ENCODE assay signal across 8 mouse cellular contexts in genomic region chr13:74245899-74246231, GRCm38 (mm10). TPM values are rescaled to one million over a fixed set of nuclear protein-coding genes. Genes with fewer than 3 reads are reported as not detected.
DNase-seq lines count a peak whose midpoint lies in the region; ATAC-seq and TF ChIP-seq lines count a peak whose summit lies in the region.

No protein-coding gene starts in this region.

- dilution Hi-C loops in CH12.LX (cut with MboI; ENCODE audit: extremely low pct_ligation_motif_present, extremely low pct_unique_long_range_greater_than_20kb, low sequenced_read_pairs) = no loop called here

- peak; percentile 77 for ATAC-seq in hindbrain, embryonic 11.5 days (ENCODE audit: low FRiP score)
- peak; percentile 43; the same call in 1 of the 2 replicates for ATAC-seq in liver, embryonic 16.5 days (ENCODE audit: low read depth)

- TF ChIP-seq EP300 in CH12.LX (IDR thresholded peaks at IDR 0.05; ENCODE audit: low read length) = no peak

- H3K36me3 ChIP-seq in heart, embryonic 10.5 days = no peaks in the 10 kb centered on the region
- no peaks in the 10 kb centered on the region for H3K36me3 ChIP-seq in CH12.LX (replicated peaks in 1 of 2; ENCODE audit: control insufficient read depth in 1 of 2, insufficient read depth in 1 of 2, low read length in 1 of 2)
- H3K36me3 ChIP-seq in hindbrain, embryonic 11.5 days (ENCODE audit: control insufficient read depth, insufficient read depth, low read length) = no peaks in the 10 kb centered on the region
- no peaks in the 10 kb centered on the region for H3K36me3 ChIP-seq in liver, embryonic 16.5 days (ENCODE audit: control insufficient read depth, insufficient read depth)

- intact Hi-C loops in left cerebral cortex, postnatal 25 days (cut with DNase I) = no loop called here

- H3K4me2 ChIP-seq in CH12.LX (ENCODE audit: insufficient read depth, low read depth, poor library complexity, severe bottlenecking) = 0 out of 2 replicates have a peak overlapping the region, but pooled peaks have one; percentile 0
- peak overlapping the region; percentile 15; the same call in 1 of the 2 replicates for H3K4me2 ChIP-seq in hindbrain, embryonic 11.5 days (replicated peaks; ENCODE audit: low read depth, low read length)
- H3K4me2 ChIP-seq in liver, embryonic 16.5 days (ENCODE audit: low read depth, low read length) = no peak overlapping the region

- H3K79me2 ChIP-seq in CH12.LX (replicated peaks; ENCODE audit: control insufficient read depth, extremely low read depth, insufficient read depth, poor library complexity, severe bottlenecking) = no peaks in the 10 kb centered on the region

- DNase-seq in heart, embryonic 10.5 days (ENCODE audit: low spot score) = no peak
- DNase-seq in heart, adult 8-10 months (ENCODE audit: low spot score) = no peak
- DNase-seq in CH12.LX (ENCODE audit: extremely low read depth) (peak; percentile 2), adipocyte (ENCODE audit: low spot score) (no peak)
- DNase-seq in hindbrain, embryonic 11.5 days (ENCODE audit: low spot score) = no peak
- no peak for DNase-seq in ovary, postnatal 10 days (ENCODE audit: low spot score)
- no peak for DNase-seq in left cerebral cortex, postnatal 25 days (ENCODE audit: low spot score in 2 of 2)

- no peaks in the 10 kb centered on the region for H3K9me3 ChIP-seq in heart, embryonic 10.5 days
- H3K9me3 ChIP-seq in CH12.LX (replicated peaks; ENCODE audit: low read length) = no peaks in the 10 kb centered on the region
- no peaks in the 10 kb centered on the region for H3K9me3 ChIP-seq in hindbrain, embryonic 11.5 days (ENCODE audit: control insufficient read depth, low read length)
- no peaks in the 10 kb centered on the region for H3K9me3 ChIP-seq in liver, embryonic 16.5 days (replicated peaks; ENCODE audit: control insufficient read depth, low read length)

- no peak for TF ChIP-seq RAD21 in CH12.LX (IDR thresholded peaks at IDR 0.05; ENCODE audit: low read depth, low read length)

- H3K27ac ChIP-seq in heart, embryonic 10.5 days = peak overlapping the region; percentile 18; the same call in 1 of the 2 replicates
- no peak overlapping the region for H3K27ac ChIP-seq in CH12.LX (ENCODE audit: insufficient read depth, low read depth)
- H3K27ac ChIP-seq in hindbrain, embryonic 11.5 days (ENCODE audit: low read depth, low read length) = no peak overlapping the region
- no peak overlapping the region for H3K27ac ChIP-seq in liver, embryonic 16.5 days (ENCODE audit: low read length)

- in situ Hi-C loops in CH12.LX (cut with MboI; ENCODE audit: low pct_ligation_motif_present, low pct_unique_long_range_greater_than_20kb, low sequenced_read_pairs) = no loop called here

- TF ChIP-seq POLR2A in CH12.LX (IDR thresholded peaks at IDR 0.05; ENCODE audit: low read depth, low read length) = no peak

- no peaks in the 10 kb centered on the region for H3K27me3 ChIP-seq in heart, embryonic 10.5 days (ENCODE audit: insufficient read depth, poor library complexity, severe bottlenecking)
- no peaks in the 10 kb centered on the region for H3K27me3 ChIP-seq in CH12.LX (replicated peaks)
- no peaks in the 10 kb centered on the region for H3K27me3 ChIP-seq in hindbrain, embryonic 11.5 days (ENCODE audit: control insufficient read depth, insufficient read depth, low read length)
- no peaks in the 10 kb centered on the region for H3K27me3 ChIP-seq in liver, embryonic 16.5 days (ENCODE audit: control insufficient read depth, insufficient read depth, low read depth, low read length)

- 63% methylated on average over 4 of the region's 4 CpGs for WGBS in heart, embryonic 10.5 days
- WGBS in hindbrain, embryonic 11.5 days = 69% methylated on average over 4 of the region's 4 CpGs
- WGBS in liver, embryonic 16.5 days (ENCODE audit: insufficient replicate concordance) = 53% methylated on average over 4 of the region's 4 CpGs

- no peak overlapping the region for H3K9ac ChIP-seq in CH12.LX (ENCODE audit: insufficient read depth, low read depth)
- H3K9ac ChIP-seq in hindbrain, embryonic 11.5 days (ENCODE audit: low read depth, low read length) = no peak overlapping the region
- no peak overlapping the region for H3K9ac ChIP-seq in liver, embryonic 16.5 days (ENCODE audit: low read depth, low read length)

- H3K4me3 ChIP-seq in heart, embryonic 10.5 days = peak overlapping the region; percentile 33; the same call in 1 of the 2 replicates
- H3K4me3 ChIP-seq in CH12.LX (replicated peaks in 1 of 3; ENCODE audit: low read depth in 2 of 3, low read length in 2 of 3, poor library complexity in 1 of 3) = no peak overlapping the region
- H3K4me3 ChIP-seq in hindbrain, embryonic 11.5 days (ENCODE audit: low read depth, low read length) = no peak overlapping the region
- H3K4me3 ChIP-seq in liver, embryonic 16.5 days (ENCODE audit: low read depth, low read length) = no peak overlapping the region

- H3K4me1 ChIP-seq in heart, embryonic 10.5 days = peaks cover 7% of the 10 kb centered on the region
- H3K4me1 ChIP-seq in CH12.LX (ENCODE audit: control insufficient read depth in 1 of 2, insufficient read depth in 2 of 2) = peaks cover 8 to 11% of the 10 kb centered on the region in 2 experiments
- H3K4me1 ChIP-seq in hindbrain, embryonic 11.5 days (replicated peaks; ENCODE audit: control insufficient read depth, insufficient read depth, low read length) = no peaks in the 10 kb centered on the region
- peaks cover 3% of the 10 kb centered on the region for H3K4me1 ChIP-seq in liver, embryonic 16.5 days (ENCODE audit: control insufficient read depth, low read depth, low read length)

- no peak for TF ChIP-seq CTCF in CH12.LX (conservative IDR thresholded peaks at IDR 0.05 in 1 of 2, IDR thresholded peaks at IDR 0.05 in 1 of 2; ENCODE audit: low read depth in 2 of 2, low read length in 2 of 2)

TF ChIP-seq in CH12.LX, 34 proteins besides CTCF, POLR2A, EP300 and RAD21:
- TF ChIP-seq MAFK (IDR thresholded peaks at IDR 0.05; ENCODE audit: insufficient replicate concordance, low read length) = no peak
- no peak for TF ChIP-seq ZNF384 (IDR thresholded peaks at IDR 0.05; ENCODE audit: low read depth, low read length)
- no peak for TF ChIP-seq POLR2AphosphoS2 (IDR thresholded peaks at IDR 0.05; ENCODE audit: low read depth, low read length)
- no peak for TF ChIP-seq SMC3 (IDR thresholded peaks at IDR 0.05; ENCODE audit: low read depth, low read length)

RNA-seq across cellular contexts. Expression of gene Exoc3, which starts 37.3 kb away (rescaled TPM):
- 62.0 and 62.6 TPM in 2 replicates for polyA plus RNA-seq in heart, embryonic 10.5 days (2016; fragmentation: Nextera tagmentation; extraction: Ambion mirVana)
- total RNA-seq in heart, adult 8-10 months (2022) = 10 to 100 TPM; 45.2 to 52.7 (median 51.4) TPM
- total RNA-seq in CH12.LX (2012; rRNA removed) (23.3 and 27.7 TPM in 2 replicates), CH12.LX (2014; rRNA removed) (26.5 and 27.3 TPM in 2 replicates)
- 28.9 and 40.1 TPM in 2 replicates for polyA plus RNA-seq in CH12.LX (2012; ENCODE audit: insufficient read length, low read depth)
- polyA plus RNA-seq in hindbrain, embryonic 11.5 days (2014; fragmentation: Nextera tagmentation; extraction: Ambion mirVana) = 82.2 and 82.7 TPM in 2 replicates
- polyA plus RNA-seq in liver, embryonic 16.5 days (2015; fragmentation: Nextera tagmentation; extraction: Ambion mirVana) = 21.2 and 24.8 TPM in 2 replicates
- 10 to 100 TPM; 72.5 to 74.2 TPM for total RNA-seq in left cerebral cortex, postnatal 25 days (2021)

RNA-seq across cellular contexts. Expression of gene Ahrr, which starts 46.3 kb away (rescaled TPM):
- 0.30 and 0.90 TPM in 2 replicates for polyA plus RNA-seq in heart, embryonic 10.5 days (2016; fragmentation: Nextera tagmentation; extraction: Ambion mirVana)
- 1 to 10 TPM in 2 of 4 experiments, under 1 TPM in 2; 0.82 to 2.5 (median 1.4) TPM for total RNA-seq in heart, adult 8-10 months (2022)
- total RNA-seq in CH12.LX (2012; rRNA removed) (0.84 and 1.0 TPM in 2 replicates), CH12.LX (2014; rRNA removed) (1.0 and 1.2 TPM in 2 replicates)
- polyA plus RNA-seq in CH12.LX (2012; ENCODE audit: insufficient read length, low read depth) = 0.90 and 1.0 TPM in 2 replicates
- polyA plus RNA-seq in hindbrain, embryonic 11.5 days (2014; fragmentation: Nextera tagmentation; extraction: Ambion mirVana) = 1.4 and 1.5 TPM in 2 replicates
- polyA plus RNA-seq in liver, embryonic 16.5 days (2015; fragmentation: Nextera tagmentation; extraction: Ambion mirVana) = 0.08 and 0.11 TPM in 2 replicates
- 1 to 10 TPM in 1 of 2 experiments, under 1 TPM in 1; 0.78 to 1.6 TPM for total RNA-seq in left cerebral cortex, postnatal 25 days (2021)
